Mouse (Mus musculus): ENCODE measurements around the gene Folr1. TPM values are rescaled to one million over a fixed set of nuclear protein-coding genes. Genes with fewer than 3 reads are reported as not detected.

Folr1 gene
- polyA plus RNA-seq, 1 experiment = 0.51 TPM

DNA sequence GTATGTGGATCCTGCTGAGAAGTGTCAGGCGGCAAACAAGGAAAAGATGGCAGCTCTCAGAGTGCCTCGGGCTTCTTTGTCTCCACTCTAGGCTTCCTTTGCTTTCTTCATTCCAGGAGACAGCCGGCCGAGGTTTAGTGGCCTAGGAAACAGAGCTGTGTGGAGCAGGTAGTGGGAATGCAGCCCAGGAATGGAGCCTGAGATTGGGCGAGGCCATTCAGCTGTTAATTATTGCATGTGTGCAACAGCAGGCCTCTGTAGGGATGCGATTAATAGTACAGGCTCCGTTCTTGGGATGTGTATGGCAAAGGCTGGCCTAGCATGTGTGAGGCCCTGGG lies 1.5 kb downstream of the Folr1 start:
- Histone ChIP-seq H3K27ac (ENCODE audit: insufficient read depth, low read length) (no peak overlapping the region), H3K4me1 (ENCODE audit: control insufficient read depth, insufficient read depth, insufficient read length) (no peaks in the 10 kb centered on the region), H3K36me3 (ENCODE audit: control insufficient read depth, insufficient read depth, low read length) (no peaks in the 10 kb centered on the region), H3K4me3 (ENCODE audit: extremely low read depth, insufficient read depth, insufficient read length) (no peak overlapping the region), H3K27me3 (ENCODE audit: control insufficient read depth, insufficient read depth, low read length) (no peaks in the 10 kb centered on the region)
- DNase-seq (ENCODE audit: low read depth in 1 of 2, low spot score in 2 of 2) = no peak
- WGBS = 91% methylated on average over 7 of the region's 7 CpGs
- no peak for TF ChIP-seq POLR2A (IDR thresholded peaks at IDR 0.05; ENCODE audit: low read depth, low read length)
- no peak for TF ChIP-seq CTCF (IDR thresholded peaks at IDR 0.05; ENCODE audit: extremely low read depth, insufficient read depth, insufficient read length, insufficient replicate concordance)

DNA sequence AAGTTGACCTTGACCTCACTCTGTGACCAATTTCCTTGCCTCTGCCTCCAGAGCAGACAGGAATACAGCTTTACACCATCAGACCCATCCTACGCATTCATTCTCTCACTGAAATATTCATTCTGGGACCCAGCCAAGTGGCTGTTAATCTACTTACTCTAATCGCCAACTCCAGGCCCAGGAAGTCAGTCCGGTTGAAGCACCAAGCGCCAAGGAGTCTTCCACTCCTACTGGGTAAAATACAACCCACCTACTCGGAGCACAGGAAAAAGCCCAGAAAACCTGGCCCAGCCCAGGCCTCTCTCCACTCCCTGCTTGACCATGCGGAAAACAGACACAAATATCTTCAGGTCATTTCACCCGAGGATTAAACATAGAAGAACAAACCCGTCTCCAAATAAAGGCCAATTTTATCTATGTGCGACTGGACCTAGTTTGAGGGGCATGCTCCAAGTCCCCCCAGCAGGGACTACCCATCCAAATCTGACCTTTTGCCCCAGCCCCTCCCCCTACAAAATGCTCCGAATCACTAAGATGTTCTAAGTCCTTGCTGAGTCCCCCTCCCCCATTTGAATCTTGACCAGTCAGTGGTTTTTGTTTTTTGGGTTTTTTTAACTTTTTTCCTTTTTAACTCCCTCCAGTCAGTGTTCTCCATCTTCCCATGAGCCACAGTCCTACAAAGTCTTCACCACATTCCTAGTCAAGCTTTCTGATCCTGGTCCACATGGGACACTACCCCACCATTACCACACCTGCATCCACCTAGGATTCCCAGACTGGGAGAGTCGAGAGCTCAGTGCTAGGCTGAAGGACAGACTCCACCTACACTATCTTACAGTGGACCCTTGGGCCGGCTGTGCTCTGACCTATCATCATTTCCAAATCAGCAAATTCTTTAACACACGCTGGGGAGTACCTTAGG lies 2.1 kb downstream of the Folr1 start:
- DNase-seq (ENCODE audit: low read depth in 1 of 2, low spot score in 2 of 2) = no peak
- Histone ChIP-seq H3K4me1 (ENCODE audit: control insufficient read depth, insufficient read depth, insufficient read length) (no peaks in the 10 kb centered on the region), H3K27ac (ENCODE audit: insufficient read depth, low read length) (no peak overlapping the region), H3K4me3 (ENCODE audit: extremely low read depth, insufficient read depth, insufficient read length) (no peak overlapping the region), H3K36me3 (ENCODE audit: control insufficient read depth, insufficient read depth, low read length) (no peaks in the 10 kb centered on the region), H3K27me3 (ENCODE audit: control insufficient read depth, insufficient read depth, low read length) (no peaks in the 10 kb centered on the region)
- TF ChIP-seq POLR2A (IDR thresholded peaks at IDR 0.05; ENCODE audit: low read depth, low read length) (no peak), CTCF (IDR thresholded peaks at IDR 0.05; ENCODE audit: extremely low read depth, insufficient read depth, insufficient read length, insufficient replicate concordance) (no peak)
- 85% methylated on average over 13 of the region's 13 CpGs for WGBS

DNA sequence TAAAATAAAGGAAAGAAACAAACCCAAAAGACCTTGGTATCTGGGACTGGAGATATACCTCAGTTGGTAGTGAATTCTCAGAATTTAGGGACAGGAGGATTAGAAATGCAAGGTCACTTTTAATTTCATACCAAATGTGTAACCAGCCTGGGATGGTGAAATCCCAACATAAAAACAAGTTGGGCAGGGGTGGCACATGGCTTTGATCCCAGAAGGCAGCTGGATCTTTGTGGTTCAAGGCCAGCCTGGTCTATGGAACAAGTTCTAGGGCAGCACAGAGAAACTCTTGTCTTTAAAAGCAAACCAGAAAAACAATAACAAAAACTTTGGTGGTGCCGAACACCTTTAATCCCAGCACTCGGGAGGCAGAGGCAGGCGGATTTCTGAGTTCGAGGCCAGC lies 3.1 kb downstream of the Folr1 start:
- DNase-seq (ENCODE audit: low read depth in 1 of 2, low spot score in 2 of 2) = no peak
- WGBS = 89% methylated on average over 4 of the region's 4 CpGs
- H3K27ac ChIP-seq (ENCODE audit: insufficient read depth, low read length) = no peak overlapping the region

DNA sequence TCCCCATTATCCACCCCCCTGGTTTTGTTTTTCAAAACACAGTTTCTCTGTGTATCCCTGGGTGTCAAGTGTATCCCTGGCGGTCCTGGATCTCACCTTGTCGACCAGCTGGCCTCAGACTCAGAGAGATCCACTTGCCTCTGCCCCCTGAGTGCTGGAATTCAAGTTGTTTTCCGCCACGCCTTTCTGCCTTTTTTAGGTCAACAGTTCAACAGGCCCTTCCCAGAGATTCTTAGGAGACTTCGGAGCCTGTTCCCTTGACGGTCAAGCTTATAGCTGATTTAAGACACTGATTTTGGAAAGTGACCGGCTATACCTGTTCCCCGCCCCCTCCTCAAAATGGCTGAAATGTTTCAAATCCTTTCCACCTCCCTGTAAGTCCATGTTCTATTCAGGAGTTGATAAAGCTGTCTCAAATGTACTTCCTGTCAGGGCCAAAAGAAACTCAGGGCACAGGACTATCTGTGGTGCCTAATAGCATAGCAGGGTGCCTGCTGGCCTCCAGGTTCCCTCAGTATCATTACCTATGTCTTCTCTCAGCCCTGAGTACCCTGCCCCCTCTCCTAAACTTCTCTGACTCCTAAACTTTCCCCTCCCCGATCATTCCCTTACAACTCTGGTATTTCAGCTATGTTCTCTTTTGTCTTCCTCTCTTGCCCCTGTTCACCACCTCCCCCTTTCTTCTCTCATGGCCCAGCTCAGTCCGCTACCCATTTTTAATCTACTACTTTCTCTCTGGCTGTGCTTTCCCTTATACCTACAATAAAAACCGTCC lies 3.9 kb downstream of the Folr1 start:
- TF ChIP-seq CTCF (IDR thresholded peaks at IDR 0.05; ENCODE audit: extremely low read depth, insufficient read depth, insufficient read length, insufficient replicate concordance) (no peak), POLR2A (IDR thresholded peaks at IDR 0.05; ENCODE audit: low read depth, low read length) (no peak)
- Histone ChIP-seq H3K36me3 (ENCODE audit: control insufficient read depth, insufficient read depth, low read length) (no peaks in the 10 kb centered on the region), H3K4me1 (ENCODE audit: control insufficient read depth, insufficient read depth, insufficient read length) (no peaks in the 10 kb centered on the region), H3K27me3 (ENCODE audit: control insufficient read depth, insufficient read depth, low read length) (no peaks in the 10 kb centered on the region), H3K27ac (ENCODE audit: insufficient read depth, low read length) (no peak overlapping the region), H3K4me3 (ENCODE audit: extremely low read depth, insufficient read depth, insufficient read length) (no peak overlapping the region)
- WGBS = 92% methylated on average over 11 of the region's 11 CpGs
- no peak for DNase-seq (ENCODE audit: low read depth in 1 of 2, low spot score in 2 of 2)

More for the DNA sequence above, 3.1 kb downstream of the Folr1 start:
- no peak overlapping the region for H3K4me3 ChIP-seq (ENCODE audit: extremely low read depth, insufficient read depth, insufficient read length)
- H3K4me1 ChIP-seq (ENCODE audit: control insufficient read depth, insufficient read depth, insufficient read length) = no peaks in the 10 kb centered on the region
- no peaks in the 10 kb centered on the region for H3K36me3 ChIP-seq (ENCODE audit: control insufficient read depth, insufficient read depth, low read length)
- no peaks in the 10 kb centered on the region for H3K27me3 ChIP-seq (ENCODE audit: control insufficient read depth, insufficient read depth, low read length)
- TF ChIP-seq CTCF (IDR thresholded peaks at IDR 0.05; ENCODE audit: extremely low read depth, insufficient read depth, insufficient read length, insufficient replicate concordance) = no peak
- TF ChIP-seq POLR2A (IDR thresholded peaks at IDR 0.05; ENCODE audit: low read depth, low read length) = no peak

DNA sequence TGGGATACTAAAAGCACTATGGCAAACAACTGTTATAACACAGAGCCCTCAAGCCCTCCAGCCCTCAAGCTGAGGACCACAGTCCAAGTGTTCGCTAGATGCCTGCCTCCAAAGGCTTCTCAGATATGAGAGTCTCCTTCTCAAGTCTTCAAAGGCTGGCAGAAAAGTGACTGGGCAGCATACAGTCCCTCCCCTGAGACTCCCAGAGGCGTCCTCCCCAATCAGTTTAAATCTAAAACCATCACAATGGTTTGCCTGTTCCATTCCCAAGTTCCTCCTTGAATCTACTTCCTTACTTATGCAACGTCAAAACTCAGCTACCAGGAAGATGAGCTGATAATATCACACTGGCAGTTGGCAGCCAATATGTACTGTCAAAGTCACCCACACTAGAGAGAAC lies 7.2 kb downstream of the Folr1 start, which contains the start of gene Anapc15:
TSS of gene Anapc15 (plus strand) at position 301 of the 400 bp plus-strand sequence.
- no peak within 1 kb of the TSS for H3K27ac ChIP-seq (ENCODE audit: insufficient read depth, low read length)
- TF ChIP-seq CTCF (IDR thresholded peaks at IDR 0.05; ENCODE audit: extremely low read depth, insufficient read depth, insufficient read length, insufficient replicate concordance) (no peak), POLR2A (IDR thresholded peaks at IDR 0.05; ENCODE audit: low read depth, low read length) (no peak)
- WGBS = 62% methylated on average over 3 of the region's 3 CpGs
- H3K4me1 ChIP-seq (ENCODE audit: control insufficient read depth, insufficient read depth, insufficient read length) = no peaks in the 10 kb centered on the region
- H3K4me3 ChIP-seq (ENCODE audit: extremely low read depth, insufficient read depth, insufficient read length) = no peak within 1 kb of the TSS
- H3K27me3 ChIP-seq (ENCODE audit: control insufficient read depth, insufficient read depth, low read length) = no peaks in the 10 kb centered on the region
- H3K36me3 ChIP-seq (ENCODE audit: control insufficient read depth, insufficient read depth, low read length) = no peaks in the 10 kb centered on the region
- DNase-seq (ENCODE audit: low read depth in 1 of 2, low spot score in 2 of 2) = no peak

DNA sequence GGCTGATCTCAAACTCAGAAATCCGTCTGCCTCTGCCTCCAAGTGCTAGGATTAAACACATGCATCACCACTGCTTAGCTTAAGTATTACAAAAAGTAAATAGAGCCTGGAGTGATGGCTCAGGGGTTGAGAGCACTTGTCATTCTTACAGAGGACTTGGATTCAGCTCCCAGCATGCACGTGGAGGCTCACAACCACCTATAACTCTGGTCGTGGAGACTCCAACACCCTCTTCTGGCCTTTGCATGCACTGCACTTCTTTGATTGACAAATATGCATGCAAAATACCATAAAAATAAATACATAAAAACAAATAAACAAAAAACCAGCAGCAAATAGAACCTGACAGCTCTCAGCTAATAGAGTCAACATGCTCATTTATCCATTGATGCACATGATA lies 8.3 kb downstream of the Folr1 start:
- DNase-seq (ENCODE audit: low read depth in 1 of 2, low spot score in 2 of 2) = no peak
- WGBS = 74% methylated on average over 3 of the region's 3 CpGs
- Histone ChIP-seq H3K27ac (ENCODE audit: insufficient read depth, low read length) (no peak overlapping the region), H3K36me3 (ENCODE audit: control insufficient read depth, insufficient read depth, low read length) (no peaks in the 10 kb centered on the region), H3K4me1 (ENCODE audit: control insufficient read depth, insufficient read depth, insufficient read length) (no peaks in the 10 kb centered on the region), H3K4me3 (ENCODE audit: extremely low read depth, insufficient read depth, insufficient read length) (no peak overlapping the region), H3K27me3 (ENCODE audit: control insufficient read depth, insufficient read depth, low read length) (no peaks in the 10 kb centered on the region)
- TF ChIP-seq CTCF (IDR thresholded peaks at IDR 0.05; ENCODE audit: extremely low read depth, insufficient read depth, insufficient read length, insufficient replicate concordance) (no peak), POLR2A (IDR thresholded peaks at IDR 0.05; ENCODE audit: low read depth, low read length) (no peak)
